Mouse (Mus musculus) 3134 (cell line): ENCODE measurements around the gene Zfc3h1.

Experiments used
- DNase-seq: peaks from one replicate; pipeline ENCODE4 v3.0.0-alpha.2; 2011; ENCODE audit warnings: low spot score; ENCODE audit not compliant: insufficient read length; ENCODE audit errors: extremely low read depth

Zfc3h1 gene

GRCm38 (mm10) chr10:115384221-115385017, at the start of gene Zfc3h1, which contains the start of gene Thap2:
Gene Zfc3h1, plus strand, starts transcription at chr10:115384959.
Gene Thap2, minus strand, starts transcription at chr10:115384443.
- peak; percentile 99 for DNase-seq

- no peak for DNase-seq
Measured at GRCm38 (mm10) chr10:115336901-115337300, 47.9 kb upstream of the Zfc3h1 start.

- no peak for DNase-seq
Measured at GRCm38 (mm10) chr10:115339820-115340328, 44.9 kb upstream of the Zfc3h1 start.

- no peak for DNase-seq
Measured at GRCm38 (mm10) chr10:115342771-115343425, 41.9 kb upstream of the Zfc3h1 start.

- DNase-seq, result no peak
Measured at GRCm38 (mm10) chr10:115346444-115346843, 38.3 kb upstream of the Zfc3h1 start.

- no peak for DNase-seq
Measured at GRCm38 (mm10) chr10:115348131-115348530, 36.6 kb upstream of the Zfc3h1 start.

- no peak for DNase-seq
Measured at GRCm38 (mm10) chr10:115349029-115349428, 35.7 kb upstream of the Zfc3h1 start.

- no peak for DNase-seq
Measured at GRCm38 (mm10) chr10:115349509-115349908, 35.2 kb upstream of the Zfc3h1 start.

GRCm38 (mm10) chr10:115350810-115351397, 33.9 kb upstream of the Zfc3h1 start:
- no peak for DNase-seq

GRCm38 (mm10) chr10:115354553-115354952, 30.2 kb upstream of the Zfc3h1 start:
- DNase-seq, result peak; percentile 27

- no peak for DNase-seq
Measured at GRCm38 (mm10) chr10:115355016-115355415, 29.7 kb upstream of the Zfc3h1 start.

GRCm38 (mm10) chr10:115356106-115356505, 28.7 kb upstream of the Zfc3h1 start:
- DNase-seq, result no peak

GRCm38 (mm10) chr10:115358216-115358919, 26.4 kb upstream of the Zfc3h1 start:
- no peak for DNase-seq

GRCm38 (mm10) chr10:115359066-115359465, 25.7 kb upstream of the Zfc3h1 start:
- DNase-seq, result no peak

- peak; percentile 98 for DNase-seq
Measured at GRCm38 (mm10) chr10:115361840-115362622, 22.7 kb upstream of the Zfc3h1 start, which contains the start of gene Tmem19. Gene Tmem19, minus strand, starts transcription at chr10:115362501.

- no peak for DNase-seq
Measured at GRCm38 (mm10) chr10:115362623-115362964, 22.2 kb upstream of the Zfc3h1 start.

- peak; percentile 53 for DNase-seq
Measured at GRCm38 (mm10) chr10:115363151-115363550, 21.6 kb upstream of the Zfc3h1 start.

- DNase-seq, result no peak
Measured at GRCm38 (mm10) chr10:115381506-115382084, 3.2 kb upstream of the Zfc3h1 start.

- DNase-seq, result no peak
Measured at GRCm38 (mm10) chr10:115382846-115383643, 1.7 kb upstream of the Zfc3h1 start.
